Mouse (Mus musculus): ENCODE measurements around the gene Hoxa1.

Gene Hoxa1

GRCm38 (mm10) chr6:52170898-52171223, 12.7 kb upstream of the Hoxa1 start:
- no peak for DNase-seq (ENCODE audit: low read depth)

- DNase-seq (ENCODE audit: low read depth) = no peak
Measured at GRCm38 (mm10) chr6:52170166-52170897, 12.2 kb upstream of the Hoxa1 start.

GRCm38 (mm10) chr6:52169499-52170165, 11.5 kb upstream of the Hoxa1 start:
- DNase-seq (ENCODE audit: low read depth) = no peak

- DNase-seq (ENCODE audit: low read depth) = no peak
Measured at GRCm38 (mm10) chr6:52168191-52169055, 10.3 kb upstream of the Hoxa1 start.

GRCm38 (mm10) chr6:52167736-52168161, 9.6 kb upstream of the Hoxa1 start:
- no peak for DNase-seq (ENCODE audit: low read depth)

GRCm38 (mm10) chr6:52167176-52167575, 9.1 kb upstream of the Hoxa1 start:
- DNase-seq (ENCODE audit: low read depth) = no peak

GRCm38 (mm10) chr6:52166431-52167077, 8.4 kb upstream of the Hoxa1 start:
- no peak for DNase-seq (ENCODE audit: low read depth)

- no peak for DNase-seq (ENCODE audit: low read depth)
Measured at GRCm38 (mm10) chr6:52165441-52166370, 7.6 kb upstream of the Hoxa1 start.

- DNase-seq (ENCODE audit: low read depth) = no peak
Measured at GRCm38 (mm10) chr6:52164626-52165440, 6.7 kb upstream of the Hoxa1 start, which contains the start of gene Hoxa2. Hoxa2 (minus strand) TSS chr6:52164831.

GRCm38 (mm10) chr6:52164051-52164625, 6.0 kb upstream of the Hoxa1 start:
- DNase-seq (ENCODE audit: low read depth) = no peak

GRCm38 (mm10) chr6:52163366-52164031, 5.4 kb upstream of the Hoxa1 start:
- DNase-seq (ENCODE audit: low read depth) = no peak

GRCm38 (mm10) chr6:52162611-52163365, 4.7 kb upstream of the Hoxa1 start:
- DNase-seq (ENCODE audit: low read depth) = no peak

- DNase-seq (ENCODE audit: low read depth) = no peak
Measured at GRCm38 (mm10) chr6:52162093-52162380, 3.9 kb upstream of the Hoxa1 start.

GRCm38 (mm10) chr6:52161336-52162092, 3.4 kb upstream of the Hoxa1 start:
- DNase-seq (ENCODE audit: low read depth) = no peak

- DNase-seq (ENCODE audit: low read depth) = no peak
Measured at GRCm38 (mm10) chr6:52160511-52161335, 2.6 kb upstream of the Hoxa1 start.

GRCm38 (mm10) chr6:52159979-52160378, 1.9 kb upstream of the Hoxa1 start:
- peak; percentile 24 for DNase-seq (ENCODE audit: low read depth)

GRCm38 (mm10) chr6:52159164-52159761, 1.1 kb upstream of the Hoxa1 start:
- DNase-seq (ENCODE audit: low read depth) = peak; percentile 23

All from naive thymus-derived CD4-positive, alpha-beta T cell, adult 2 months (primary cell).